Mouse (Mus musculus) frontal cortex, postnatal 10 days (tissue): ENCODE data around the gene Larp4b.

Source experiments
- DNase-seq, 2 experiments: peaks; one replicate each; pipeline ENCODE4 v3.0.0; 2022; ENCODE audit warnings: low spot score in 2 of 2, mixed read lengths in 1 of 2

Gene Larp4b

GRCm38 (mm10) chr13:9122045-9122444 is 28.4 kb downstream of the Larp4b start:
- DNase-seq, result no peak

GRCm38 (mm10) chr13:9125193-9125592 is 31.5 kb downstream of the Larp4b start:
- no peak for DNase-seq

GRCm38 (mm10) chr13:9127715-9128114 is 34.0 kb downstream of the Larp4b start:
- no peak for DNase-seq

- no peak for DNase-seq
These were observed 35.1 kb downstream of the Larp4b start for GRCm38 (mm10) chr13:9128707-9129314.

GRCm38 (mm10) chr13:9134421-9134820 is 40.7 kb downstream of the Larp4b start:
- DNase-seq, result no peak

- no peak for DNase-seq
These were observed 42.4 kb downstream of the Larp4b start for GRCm38 (mm10) chr13:9136088-9136487.

- peak in 1 of 2 experiments; percentile 28 for DNase-seq
These were observed 43.1 kb downstream of the Larp4b start for GRCm38 (mm10) chr13:9136733-9137132.

GRCm38 (mm10) chr13:9139466-9139991 is 45.8 kb downstream of the Larp4b start:
- DNase-seq, result no peak

GRCm38 (mm10) chr13:9140204-9140603 is 46.5 kb downstream of the Larp4b start:
- no peak for DNase-seq

GRCm38 (mm10) chr13:9142371-9142770 is 48.7 kb downstream of the Larp4b start:
- DNase-seq, result no peak

GRCm38 (mm10) chr13:9148830-9149229 is 55.1 kb downstream of the Larp4b start:
- DNase-seq, result no peak

GRCm38 (mm10) chr13:9149473-9150217 is 56.0 kb downstream of the Larp4b start:
- DNase-seq, result no peak

GRCm38 (mm10) chr13:9151100-9151499 is 57.4 kb downstream of the Larp4b start:
- DNase-seq, result no peak

GRCm38 (mm10) chr13:9151619-9152018 is 57.9 kb downstream of the Larp4b start:
- DNase-seq, result no peak

- DNase-seq, result no peak
These were observed 58.6 kb downstream of the Larp4b start for GRCm38 (mm10) chr13:9152267-9152666.

GRCm38 (mm10) chr13:9153803-9154202 is 60.1 kb downstream of the Larp4b start:
- no peak for DNase-seq

GRCm38 (mm10) chr13:9159282-9159681 is 65.6 kb downstream of the Larp4b start:
- no peak for DNase-seq

- no peak for DNase-seq
These were observed 69.2 kb downstream of the Larp4b start for GRCm38 (mm10) chr13:9162888-9163287.

GRCm38 (mm10) chr13:9167842-9168241 is 74.2 kb downstream of the Larp4b start:
- no peak for DNase-seq

GRCm38 (mm10) chr13:9169616-9170015 is 75.9 kb downstream of the Larp4b start:
- DNase-seq, result no peak

- DNase-seq, result no peak
These were observed 77.0 kb downstream of the Larp4b start for GRCm38 (mm10) chr13:9170726-9171125.

GRCm38 (mm10) chr13:9173414-9173813 is 79.7 kb downstream of the Larp4b start:
- no peak for DNase-seq

GRCm38 (mm10) chr13:9175171-9175570 is 81.5 kb downstream of the Larp4b start:
- no peak for DNase-seq
